Mouse (Mus musculus) 3134 (cell line): ENCODE measurements at regions not wholly inside any gene's neighbourhood (a gene's known extent, or its start where the extent isn't known, plus 50 kb on each side); places are given as distances from the start of the nearest gene placed in this dataset.
"Not testable (repeated sequence)": the region's sequence is repeated elsewhere in the genome, so short reads cannot be mapped to it uniquely, and the experiment has no call there.

Source experiments
- DNase-seq: peaks from one replicate; pipeline ENCODE4 v3.0.0-alpha.2; 2011; ENCODE audit warnings: low spot score; ENCODE audit not compliant: insufficient read length; ENCODE audit errors: extremely low read depth

GRCm38 (mm10) chr11:28993270-28993847, 137.2 kb upstream of the Pnpt1 start:
- no peak for DNase-seq

- DNase-seq = no peak
Measured at GRCm38 (mm10) chr11:28998314-28999106, 132.0 kb upstream of the Pnpt1 start.

- no peak for DNase-seq
Measured at GRCm38 (mm10) chr11:28999196-28999595, 131.3 kb upstream of the Pnpt1 start.

DNA sequence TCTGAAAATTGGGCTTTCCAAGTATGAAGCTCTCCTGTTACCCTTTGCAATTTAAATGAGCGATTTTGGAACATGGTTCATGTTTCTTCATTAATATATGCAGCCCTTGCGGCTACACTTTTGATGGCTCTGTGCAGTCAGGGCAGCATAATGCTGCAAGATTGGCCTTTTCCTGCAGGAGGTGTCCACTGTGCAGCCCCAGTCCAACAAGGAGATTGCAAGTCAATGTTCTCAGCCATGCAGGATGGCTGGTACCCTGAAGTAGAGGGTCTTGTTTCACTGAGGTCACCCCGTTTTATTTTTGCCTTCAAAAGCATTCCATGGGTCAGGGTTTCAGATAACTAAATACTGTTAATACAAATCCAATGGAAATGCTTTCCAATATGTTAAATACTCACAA, 130.9 kb upstream of the Pnpt1 start:
- no peak for DNase-seq

DNA sequence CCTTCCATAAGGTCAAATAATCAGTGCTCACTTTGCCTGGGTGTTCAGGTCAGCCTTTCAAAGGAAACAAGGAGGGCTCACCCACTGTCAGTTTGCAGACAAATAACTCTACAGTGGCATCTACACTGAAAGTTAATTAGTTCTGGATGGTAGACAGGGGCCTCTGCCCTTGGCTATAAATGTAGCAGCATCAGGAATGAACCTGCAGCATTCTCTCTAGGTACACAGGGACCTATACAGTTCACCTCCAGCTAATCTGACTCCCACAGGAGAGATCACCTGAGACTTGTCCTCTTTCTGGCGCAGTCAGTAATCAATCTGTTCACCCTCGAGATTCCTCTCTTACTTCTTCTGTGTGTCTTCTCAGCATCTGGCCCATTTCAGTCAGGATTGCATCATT, 130.3 kb upstream of the Pnpt1 start:
- DNase-seq = no peak

DNA sequence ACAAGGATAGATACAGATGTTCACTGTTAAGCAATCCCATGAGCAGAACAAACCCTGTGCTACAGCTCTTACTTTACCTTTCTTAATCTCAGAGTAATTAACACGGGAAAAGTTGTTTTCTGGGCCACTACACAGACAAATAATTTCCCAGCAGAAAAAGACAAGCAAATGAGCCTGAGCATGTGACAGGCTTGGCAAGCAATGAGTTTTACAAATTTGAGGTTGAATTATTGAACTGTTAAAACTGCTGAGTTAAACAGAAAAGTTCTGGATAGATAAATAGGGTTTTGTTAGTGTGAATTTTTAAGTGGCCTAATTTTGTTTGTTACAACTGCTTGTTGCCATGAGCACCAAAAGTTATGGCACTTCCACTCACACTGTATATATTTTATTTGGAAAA, 113.1 kb upstream of the Pnpt1 start:
- no peak for DNase-seq

GRCm38 (mm10) chr11:29040817-29041216, 89.7 kb upstream of the Pnpt1 start:
- peak; percentile 3 for DNase-seq

GRCm38 (mm10) chr11:29047985-29048610, 82.4 kb upstream of the Pnpt1 start:
- not testable (repeated sequence) for DNase-seq

DNA sequence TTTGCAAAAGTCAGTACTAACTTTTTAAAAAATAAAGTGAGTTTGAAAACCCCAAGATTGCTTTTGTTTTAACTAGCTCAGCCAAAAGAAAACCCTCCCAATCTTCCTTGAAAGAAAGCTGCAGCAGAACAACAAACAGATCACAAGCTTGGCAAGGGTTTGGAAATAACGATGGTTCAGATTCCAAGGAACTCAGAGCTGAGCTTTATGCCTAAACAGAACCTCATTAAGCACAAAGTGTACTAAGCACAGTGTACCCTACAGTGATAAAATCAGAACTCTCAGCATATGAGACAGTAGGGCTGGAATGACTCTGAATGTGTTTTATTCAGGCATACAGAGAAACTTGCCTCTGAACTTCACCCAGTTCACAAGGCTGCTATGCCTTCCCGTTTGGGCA, 77.9 kb upstream of the Pnpt1 start:
- no peak for DNase-seq

DNA sequence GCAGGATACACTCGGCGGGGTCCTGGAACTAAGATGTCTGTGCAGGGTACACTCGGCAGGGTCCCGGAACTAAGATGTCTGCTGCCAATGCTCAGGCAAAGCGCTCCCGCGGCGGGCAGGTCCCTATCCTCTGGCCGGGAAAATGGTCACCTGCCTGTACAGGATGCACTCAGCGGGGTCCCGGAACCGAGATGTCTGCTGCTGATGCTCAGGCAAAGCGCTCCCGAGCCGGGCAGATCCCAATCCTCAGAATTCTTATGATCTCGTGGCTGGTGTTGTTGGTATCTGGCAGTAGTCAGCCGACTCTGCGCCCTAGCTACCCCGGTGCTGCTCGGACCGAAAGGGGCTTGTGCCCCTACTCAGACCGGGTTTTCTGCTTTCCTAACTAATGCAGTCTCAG, 61.0 kb upstream of the Pnpt1 start:
- not testable (repeated sequence) for DNase-seq

DNA sequence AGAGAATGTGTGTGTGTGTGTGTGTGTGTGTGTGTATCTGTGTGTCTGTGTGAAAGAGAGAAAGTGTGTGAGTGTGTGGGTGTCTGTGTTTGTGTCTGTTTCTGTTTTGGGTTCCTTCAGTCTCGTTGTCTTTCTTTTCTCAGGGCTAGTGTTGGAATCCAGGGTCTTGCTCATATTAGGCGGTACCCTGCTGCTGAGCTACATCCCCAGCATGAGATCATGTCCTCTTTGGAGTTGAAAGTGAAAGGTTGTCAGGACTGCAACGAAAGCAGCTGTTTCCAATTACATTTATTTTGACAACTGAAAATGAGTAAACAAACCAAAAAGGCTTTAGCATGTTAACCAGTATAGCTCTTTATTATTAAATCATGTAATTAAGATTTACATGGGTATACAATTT, 58.3 kb upstream of the Pnpt1 start:
- no peak for DNase-seq
